Mouse (Mus musculus) cerebellum, adult 8-10 months (tissue): Measurements from ENCODE around the gene Plvap.

Source experiments
- DNase-seq: peaks from one replicate; pipeline ENCODE4 v3.0.0; 2022

The Plvap gene

DNA sequence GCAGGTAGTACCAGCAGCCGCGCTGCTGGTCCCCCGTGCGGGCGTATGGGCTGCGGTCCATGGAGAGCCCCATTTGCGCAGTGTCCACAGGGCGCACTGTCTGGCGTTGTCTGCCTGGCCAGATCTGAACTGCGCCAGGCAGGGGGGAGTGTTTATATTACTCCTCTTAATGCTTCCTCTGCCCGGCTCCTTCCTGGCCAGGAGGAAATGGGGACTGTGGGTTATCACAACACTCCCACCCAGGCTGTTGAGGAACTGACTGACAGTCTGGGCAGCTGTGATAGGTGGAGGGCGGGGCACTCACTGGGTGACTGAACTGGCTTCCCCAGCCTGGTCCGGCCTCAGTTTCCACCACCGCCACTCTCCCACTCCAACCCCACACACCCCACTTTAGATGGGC lies at the start of gene Plvap:
TSS of gene Plvap (minus strand) at position 109 of the 400 bp plus-strand sequence.
- DNase-seq = no peak

DNA sequence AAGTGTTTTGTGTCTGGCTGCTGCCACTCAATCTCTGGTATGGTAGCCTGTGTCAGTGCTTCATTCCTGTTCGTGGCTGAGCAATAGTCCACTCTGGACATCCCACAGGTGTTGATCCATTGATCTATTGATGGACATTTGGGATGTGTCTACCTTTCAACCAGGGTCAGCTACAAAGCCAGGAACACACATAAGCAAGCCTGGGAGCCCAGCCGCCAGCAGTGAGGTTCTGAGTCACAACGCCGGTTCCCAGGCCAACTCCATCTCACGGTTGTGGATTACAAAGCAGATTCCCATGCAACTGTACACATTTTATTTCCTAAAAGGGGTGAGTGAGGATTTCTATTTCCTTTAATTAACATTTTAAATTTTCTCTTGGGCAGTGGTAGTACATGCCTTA lies 49.2 kb upstream of the Plvap start:
- no peak for DNase-seq

DNA sequence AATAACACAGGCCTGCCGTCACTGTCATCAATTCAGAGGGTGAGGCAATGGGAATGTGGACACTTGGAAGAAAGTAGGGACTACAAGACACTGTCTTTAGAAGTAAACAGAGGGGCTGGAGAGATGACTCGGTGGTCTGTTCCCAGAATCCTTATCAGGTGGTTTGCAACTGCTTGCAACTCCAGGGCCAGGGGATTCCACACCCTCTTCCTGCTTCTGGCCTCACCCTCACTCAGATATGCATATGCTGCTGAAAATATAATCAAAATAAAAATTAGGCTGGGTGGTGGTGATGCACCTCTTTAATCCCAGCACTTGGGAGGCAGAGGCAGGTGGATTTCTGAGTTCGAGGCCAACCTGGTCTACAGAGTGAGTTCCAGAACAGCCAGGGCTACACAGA lies 48.5 kb upstream of the Plvap start:
- DNase-seq = no peak

DNA sequence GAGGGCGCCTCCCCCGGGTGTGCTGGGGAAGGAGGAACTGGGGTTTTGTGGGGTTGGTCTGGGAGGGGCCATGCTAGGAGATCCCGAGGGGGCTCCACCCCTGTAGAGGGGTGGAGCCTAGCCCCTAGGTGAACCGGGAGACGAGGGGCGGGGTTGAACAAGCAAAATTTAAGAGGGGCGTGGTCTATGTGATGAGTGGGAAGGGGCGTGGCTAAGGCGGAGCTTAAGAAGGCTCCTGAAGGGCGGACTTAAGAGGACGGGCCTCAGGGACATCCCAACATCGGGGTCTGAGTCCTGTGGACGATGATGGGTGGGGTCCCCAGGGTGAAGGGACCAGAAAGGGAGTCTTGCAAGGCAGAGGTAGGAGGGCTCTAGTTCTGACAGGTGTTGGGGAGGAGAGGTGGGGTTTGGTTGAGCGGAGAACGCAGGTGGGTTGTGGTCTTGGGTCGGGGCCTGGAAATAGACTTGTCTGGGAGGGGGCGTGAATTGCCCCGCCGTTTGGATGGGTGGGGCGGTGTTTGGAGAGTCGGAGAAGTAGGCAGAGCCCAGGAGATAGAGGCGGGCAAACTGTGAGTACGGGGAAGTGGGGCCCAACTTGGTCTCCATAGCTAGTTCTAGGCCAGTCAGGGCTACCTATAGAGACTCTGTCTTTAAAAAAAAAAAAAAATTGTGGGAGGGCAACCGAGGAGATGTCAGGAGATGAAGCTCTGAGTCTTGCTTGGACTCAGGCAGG lies 47.6 kb upstream of the Plvap start:
- DNase-seq = no peak

DNA sequence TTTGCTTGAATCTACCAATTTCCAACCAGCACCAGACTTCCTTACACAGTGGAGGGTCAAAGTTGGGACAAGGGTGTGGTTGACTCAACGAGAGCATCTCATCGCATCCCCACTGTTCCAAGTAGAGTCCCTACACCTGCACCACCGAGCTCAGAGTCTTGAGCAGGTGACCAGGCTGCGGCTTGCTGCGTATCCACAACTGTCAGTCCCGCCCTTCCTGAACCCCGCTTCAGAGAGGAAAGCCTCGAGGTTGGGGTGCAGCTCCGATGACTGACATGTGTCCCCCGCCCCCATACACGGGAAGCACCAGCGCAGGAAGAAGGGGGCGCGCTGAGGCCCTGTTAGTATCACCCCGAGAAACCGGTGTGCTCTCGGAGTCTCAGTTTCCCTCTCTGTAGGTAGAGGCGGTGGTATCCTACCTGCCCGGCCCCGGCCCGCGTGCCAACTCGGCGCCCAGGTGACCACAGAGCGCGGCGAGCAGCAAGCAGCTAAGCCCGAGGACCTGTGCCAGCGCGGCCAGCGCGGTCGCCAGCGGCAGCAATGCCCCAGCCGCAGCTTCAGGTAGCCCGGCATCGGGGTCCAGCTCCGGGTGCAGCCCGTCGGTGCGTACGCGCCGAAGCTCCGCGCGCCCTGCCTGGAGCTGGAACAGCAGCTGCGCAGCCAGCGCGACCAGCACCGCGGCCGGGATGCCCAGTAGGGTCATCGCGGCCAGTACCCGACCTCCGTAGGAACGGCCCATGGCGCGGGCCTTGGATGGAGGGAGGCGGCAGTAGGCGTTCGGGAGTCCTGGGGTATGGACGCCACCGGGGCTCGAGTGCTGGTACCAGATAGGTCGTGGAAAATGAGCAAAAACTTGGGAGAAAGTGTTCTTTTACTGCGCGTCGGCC lies 46.8 kb upstream of the Plvap start, which contains the start of gene Tmem221:
TSS of gene Tmem221 (minus strand) at position 801 of the 887 bp plus-strand sequence.
- DNase-seq = no peak

DNA sequence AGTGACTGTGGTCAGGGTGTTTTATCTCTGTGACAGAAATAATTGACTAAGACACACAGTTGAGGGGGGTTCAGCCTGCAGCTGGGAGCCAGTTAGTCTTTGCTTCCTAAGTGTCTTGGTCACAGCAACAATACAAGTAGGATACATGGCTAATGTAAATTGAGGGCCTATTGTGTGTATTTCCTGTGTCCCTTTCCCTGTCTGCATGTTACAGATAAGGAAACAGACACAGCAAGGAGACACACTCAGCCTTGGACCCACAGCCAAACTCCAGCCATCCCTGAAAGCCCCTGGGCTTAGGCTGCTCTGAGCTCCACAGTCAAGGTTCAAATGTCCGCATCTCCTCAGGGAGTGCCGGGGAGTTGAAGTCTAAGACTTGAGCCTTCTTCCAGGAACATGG lies 43.1 kb upstream of the Plvap start:
- DNase-seq = no peak

DNA sequence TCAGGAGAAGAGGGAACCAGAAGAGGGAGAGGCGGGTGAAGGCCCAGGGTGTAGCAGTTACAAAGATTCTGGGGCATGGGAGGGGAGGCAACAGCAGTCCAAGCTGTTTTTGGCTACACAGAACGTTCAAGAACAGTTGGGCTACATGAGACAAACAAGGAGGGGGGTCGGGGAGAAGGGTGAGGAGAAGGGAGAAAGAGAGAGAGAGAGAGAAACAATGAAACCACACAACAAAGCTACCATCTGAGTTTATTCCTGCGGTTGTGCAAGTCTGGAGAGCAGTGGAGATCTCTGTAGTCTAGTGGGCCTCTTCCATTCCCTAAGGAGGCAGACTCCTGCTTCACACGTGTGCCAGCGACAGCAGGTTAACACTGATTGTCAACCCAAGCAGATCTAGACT lies 42.4 kb upstream of the Plvap start:
- DNase-seq = no peak

DNA sequence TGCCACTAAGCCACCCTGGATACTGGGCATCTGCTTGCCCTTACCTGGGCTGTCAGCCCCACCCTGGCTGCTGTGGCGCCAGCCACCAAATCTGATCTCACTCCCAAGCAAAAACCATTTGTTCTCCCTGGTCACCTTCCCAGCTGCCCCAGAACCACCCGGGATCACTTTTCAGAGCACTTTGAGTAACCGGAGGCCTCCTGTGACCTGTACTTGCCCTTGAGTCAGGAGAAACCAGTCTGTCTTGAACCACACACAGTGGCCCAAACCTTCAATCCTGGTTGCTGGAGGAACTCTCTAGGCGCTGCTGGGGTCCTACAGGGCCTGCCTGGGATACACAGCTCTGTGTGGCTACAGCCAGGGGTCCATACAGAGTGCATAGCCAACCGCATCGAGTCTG lies 41.2 kb upstream of the Plvap start:
- no peak for DNase-seq

DNA sequence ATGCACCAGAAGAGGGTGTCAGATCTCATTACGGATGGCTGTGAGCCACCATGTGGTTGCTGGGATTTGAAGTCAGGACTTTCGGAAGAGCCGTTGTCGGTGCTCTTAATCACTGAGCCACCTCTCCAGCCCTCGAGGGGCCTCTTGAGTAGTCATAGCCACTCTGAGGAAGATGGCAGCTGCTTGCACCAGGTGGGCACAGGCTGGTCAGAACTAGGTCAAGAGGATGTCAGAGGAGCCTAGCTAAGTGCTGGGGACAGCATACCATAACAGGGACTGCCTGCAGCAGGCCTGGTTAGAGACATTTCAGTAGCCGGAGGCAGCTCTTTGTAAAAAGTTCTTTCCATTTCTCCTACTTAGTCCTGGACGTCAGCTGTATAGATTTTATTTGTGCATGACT lies 39.2 kb upstream of the Plvap start:
- no peak for DNase-seq

DNA sequence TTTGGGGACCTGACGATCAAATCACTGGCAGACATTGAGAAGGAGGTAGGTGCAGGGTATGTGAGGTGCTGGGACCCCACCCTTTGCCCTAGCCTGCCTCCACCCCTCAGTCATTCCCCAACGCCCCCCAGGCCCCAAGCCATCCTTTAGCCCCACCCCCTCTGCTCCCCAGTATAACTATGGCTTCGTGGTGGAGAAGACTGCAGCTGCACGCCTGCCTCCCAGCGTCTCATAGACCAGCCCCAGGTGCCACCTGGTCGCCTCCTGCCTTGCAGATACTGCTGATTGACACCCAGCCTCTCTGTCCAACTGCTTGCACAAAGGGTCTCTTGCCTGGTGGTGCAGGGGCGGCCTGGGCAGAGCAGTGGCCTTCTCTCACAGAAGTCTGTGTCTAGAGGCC lies 36.0 kb upstream of the Plvap start:
- DNase-seq = no peak

DNA sequence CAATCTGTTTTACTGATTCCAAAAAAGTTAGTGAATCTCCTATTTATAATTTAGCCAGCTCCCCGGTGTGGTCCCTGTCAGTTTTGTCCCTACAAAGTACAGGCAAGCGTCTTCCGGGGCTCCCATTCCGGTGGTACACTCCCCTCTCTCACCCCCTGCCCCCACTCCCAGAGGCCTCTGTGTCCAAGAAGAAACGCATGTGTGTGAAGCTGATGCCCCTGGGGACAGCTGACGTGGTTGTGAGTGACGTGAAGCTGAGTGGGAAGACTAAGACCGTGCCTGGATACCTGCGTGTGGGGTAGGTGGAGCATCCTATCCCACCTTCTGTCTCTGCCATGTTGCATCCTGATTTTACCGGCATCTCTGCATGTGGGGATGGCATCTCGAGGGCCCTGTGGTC lies 33.5 kb upstream of the Plvap start:
- no peak for DNase-seq

DNA sequence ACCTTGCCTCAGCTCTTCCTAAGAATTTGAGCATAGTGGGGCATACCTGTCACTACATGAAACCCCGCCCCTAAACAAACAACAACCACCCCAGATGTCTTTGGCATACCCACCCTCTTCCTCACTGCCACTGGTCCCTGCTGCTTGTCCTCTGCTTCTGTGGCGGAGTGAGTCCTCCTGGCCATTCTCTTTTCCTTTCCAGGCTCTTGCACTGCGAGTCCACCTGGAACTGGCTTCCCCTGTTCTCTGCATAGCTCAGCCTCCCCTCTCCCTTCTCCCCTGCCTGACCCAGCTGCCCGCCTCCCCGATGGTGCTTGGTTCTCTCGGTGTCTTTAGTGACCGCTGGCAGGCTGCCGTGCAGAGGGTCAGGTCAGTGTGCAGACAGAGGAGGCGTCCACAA lies 32.2 kb upstream of the Plvap start:
- DNase-seq = no peak

DNA sequence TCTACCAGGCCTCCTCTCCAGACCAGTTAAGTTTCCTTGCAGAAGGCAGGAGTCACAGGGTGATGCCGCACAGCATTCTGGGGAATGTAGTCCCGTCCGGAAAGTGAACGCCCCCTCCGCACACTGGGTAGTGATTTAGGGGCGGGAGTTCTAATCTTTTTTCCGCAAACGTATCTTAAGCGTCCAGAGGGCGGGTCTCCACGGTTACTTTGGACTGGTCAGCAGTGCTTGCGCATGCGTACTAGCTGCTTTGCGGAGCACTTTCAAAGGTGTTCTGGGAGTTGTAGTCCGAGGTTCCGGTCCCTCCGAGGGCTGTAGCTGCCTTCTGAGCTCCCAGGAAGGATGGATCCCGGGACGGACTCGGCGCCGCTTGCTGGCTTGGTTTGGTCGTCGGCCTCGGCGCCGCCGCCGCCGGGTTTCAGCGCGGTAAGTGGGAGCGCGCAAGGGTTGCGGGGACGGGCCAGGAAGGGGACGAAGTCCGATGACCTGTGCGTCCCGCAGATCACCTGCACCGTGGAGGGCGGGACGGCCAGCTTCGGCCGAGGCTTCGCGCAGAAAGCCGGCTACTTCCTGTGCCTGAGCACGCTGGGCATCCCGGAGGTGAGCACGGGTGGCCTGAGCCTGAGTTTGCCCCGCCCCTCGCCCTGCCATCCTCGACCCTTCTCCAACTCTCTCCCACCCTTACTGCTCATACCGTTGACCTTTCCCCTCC lies 31.2 kb upstream of the Plvap start, which contains the start of gene Mvb12a:
TSS of gene Mvb12a (plus strand) at position 291 of the 712 bp plus-strand sequence.
- peak; percentile 95 for DNase-seq

DNA sequence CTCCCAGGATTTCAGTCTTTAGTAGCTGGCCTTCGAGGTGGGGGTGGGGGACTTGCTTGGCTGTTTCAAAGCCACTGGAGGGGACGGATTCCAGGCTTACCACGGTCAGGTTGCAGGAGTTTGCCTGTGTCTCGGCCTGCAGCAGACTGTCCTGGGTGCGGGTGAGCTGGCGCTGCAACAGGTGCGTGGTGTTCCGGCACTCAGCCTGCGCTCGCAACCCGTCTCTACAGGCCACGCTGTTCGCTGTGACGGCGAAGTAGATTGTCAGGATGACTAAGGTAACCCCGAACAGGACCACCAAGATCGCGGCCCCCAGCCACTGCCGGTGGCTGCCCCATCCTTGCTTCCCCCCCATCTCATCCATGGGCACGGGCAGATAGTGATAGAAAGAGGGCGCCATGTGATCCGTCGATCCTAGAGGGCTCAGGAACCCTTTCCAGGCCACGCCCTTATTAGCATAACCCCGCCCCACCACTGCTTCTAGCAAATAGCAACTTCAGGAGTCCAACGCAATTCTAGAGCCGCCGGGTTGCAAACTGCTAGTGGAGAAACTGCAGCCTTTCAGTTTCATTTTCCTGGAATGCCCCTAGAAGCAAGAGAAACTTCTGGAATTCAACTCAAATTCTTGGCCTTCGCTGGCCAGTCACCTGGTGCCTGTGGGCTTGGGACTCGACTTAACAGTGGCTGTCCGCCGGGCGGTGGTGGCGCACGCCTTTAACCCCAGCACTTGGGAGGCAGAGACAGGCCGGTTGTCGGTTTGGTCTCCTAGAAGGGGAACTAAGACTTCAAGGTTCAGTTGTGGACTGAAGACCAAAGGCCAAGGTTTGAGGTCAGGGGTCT lies 25.7 kb upstream of the Plvap start, which contains the start of gene Bst2:
TSS of gene Bst2 (minus strand) at position 429 of the 840 bp plus-strand sequence.
- no peak for DNase-seq

DNA sequence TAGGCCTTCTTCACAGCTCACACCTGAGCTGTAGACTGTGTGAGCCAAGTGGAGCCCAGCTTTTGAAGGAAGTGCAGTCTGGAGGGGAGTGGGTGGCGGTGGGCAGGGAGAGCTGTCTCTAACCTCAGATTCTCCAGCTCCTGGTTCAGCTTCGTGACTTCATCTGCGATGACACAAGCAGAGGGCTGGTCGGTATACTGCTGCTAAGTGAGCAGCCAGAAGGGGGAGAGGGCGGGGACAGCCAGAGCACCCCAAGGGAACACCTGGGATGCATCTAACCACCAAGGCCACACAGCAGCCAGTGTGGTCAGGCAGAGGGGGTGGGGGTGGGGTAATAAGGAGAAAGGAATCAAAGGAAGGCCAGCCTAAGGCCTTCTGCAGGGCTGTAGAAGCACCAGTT lies 24.1 kb upstream of the Plvap start:
- DNase-seq = no peak

DNA sequence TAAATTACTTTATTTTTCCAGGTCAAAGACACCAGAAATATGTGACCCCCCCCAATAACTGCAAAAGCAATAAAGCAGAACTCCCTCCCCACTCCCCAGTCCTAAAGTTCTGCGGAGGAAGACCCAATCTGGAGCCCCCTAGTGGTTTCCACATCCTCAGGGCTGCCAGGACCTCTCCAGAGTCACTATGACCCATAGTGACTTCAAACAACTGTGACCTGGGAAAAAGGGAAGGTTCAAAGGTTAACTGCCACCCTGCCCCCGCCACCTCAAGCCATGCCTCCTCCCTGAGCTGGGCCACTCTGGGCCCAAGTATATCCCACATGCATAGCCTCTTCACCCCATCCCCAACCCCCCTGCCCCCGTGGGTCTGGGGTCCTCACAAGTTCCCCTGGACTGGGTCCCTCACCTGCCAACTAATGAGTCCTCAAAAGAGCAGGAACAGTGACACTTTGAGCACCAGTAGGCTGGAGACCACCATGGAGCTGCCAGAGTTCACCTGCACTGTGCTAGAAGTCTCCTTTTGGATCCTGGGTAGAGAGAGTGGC lies 22.8 kb upstream of the Plvap start:
- no peak for DNase-seq

DNA sequence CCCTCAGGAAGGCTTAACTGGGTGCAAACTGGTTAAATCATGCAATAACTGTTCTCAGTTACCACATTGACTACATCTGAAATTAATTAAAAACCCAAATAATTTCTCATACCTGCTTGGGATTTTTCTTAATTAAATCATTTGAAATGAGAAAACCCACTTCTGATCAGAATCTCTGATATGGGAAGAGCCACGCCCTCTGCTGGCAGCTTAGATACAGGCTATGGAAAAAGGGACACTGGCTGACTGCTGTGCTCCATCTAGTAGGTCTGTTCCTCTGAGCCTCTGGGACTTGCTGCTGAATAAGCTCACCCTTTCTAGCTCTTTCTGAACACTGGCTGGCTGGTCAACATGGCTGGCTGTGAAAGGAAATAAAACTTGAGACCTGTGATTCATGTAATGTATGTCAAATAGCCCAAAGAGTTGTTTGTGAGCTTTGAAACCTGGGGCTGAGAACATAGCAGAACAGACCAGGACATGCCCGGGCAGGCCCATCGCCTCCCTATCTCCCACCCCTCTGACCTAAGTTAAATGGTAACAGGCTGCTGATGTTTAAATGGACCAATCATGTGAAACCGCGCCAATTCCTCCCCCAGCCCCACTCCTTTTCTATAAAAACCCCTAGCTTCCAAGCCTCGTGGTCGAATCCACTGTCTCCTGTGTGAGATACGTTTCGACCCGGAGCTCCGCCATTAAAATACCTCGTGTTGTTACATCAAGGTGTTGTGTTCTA lies 19.3 kb upstream of the Plvap start:
- DNase-seq = peak; percentile 47

DNA sequence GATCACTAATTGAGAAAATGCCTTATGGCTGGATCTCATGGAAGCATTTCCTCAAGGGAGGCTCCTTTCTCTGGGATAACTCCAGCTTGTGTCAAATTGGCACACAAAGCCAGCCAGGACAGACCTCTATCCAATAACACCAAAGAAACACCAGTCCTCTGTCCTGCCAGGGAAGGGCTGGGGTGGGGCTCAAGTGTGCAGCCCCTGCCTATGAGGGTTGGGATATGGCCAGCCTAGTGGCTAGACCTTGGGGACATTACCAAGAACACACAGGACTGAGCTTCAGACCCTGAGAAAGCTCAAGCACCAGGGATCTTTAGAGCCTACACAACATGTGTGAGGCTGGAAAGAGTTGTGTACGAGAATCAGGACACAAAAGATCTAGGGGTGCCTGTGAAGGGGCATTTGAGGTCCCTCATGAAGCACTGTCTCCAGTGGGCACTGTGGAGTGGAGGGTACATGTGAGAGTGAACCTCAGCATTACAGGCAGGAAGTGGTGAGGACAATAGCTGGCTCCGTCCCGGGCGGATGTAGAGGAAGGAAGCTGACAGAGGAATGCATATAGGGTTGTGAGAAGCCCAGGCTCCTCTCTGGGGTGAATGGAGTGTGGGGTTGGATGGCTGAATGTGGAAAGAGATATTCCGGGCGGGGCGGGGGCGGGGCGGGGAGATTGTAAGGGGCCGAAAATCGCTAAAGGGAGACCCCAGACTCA lies 17.0 kb upstream of the Plvap start:
- DNase-seq = no peak

DNA sequence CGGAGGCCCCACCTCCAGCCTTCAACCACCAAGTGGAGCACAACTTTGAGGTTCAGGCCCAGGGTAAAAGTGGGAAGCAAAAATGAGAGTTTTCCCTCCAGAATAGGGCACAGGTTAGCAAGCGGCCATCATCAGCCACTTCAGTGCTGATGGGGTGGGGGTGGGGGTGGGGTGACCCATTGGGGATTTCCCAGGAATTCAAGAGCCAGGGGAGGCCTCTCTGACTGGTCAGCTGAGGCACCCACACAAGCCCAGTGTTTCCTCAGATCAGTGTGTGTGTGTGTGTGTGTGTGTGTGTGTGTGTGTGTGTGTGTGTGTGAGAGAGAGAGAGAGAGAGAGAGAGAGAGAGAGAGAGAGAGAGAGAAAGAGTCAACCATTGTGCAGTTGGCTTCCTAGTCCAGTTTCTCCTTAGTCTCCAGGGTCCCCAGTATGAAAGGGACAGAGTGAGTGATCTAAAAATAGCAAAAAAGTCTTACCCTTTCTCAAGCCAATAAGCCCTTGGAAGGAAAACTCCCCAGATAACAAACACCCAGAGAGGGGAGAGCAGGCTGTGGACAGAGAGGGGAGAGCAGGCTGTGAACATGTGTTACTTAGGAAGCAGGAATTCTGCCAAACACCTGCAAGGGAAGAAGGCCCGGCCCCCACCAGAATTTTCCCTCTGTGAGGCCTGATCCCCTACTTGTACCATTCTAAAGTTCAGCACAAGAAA lies 15.8 kb upstream of the Plvap start:
- no peak for DNase-seq

DNA sequence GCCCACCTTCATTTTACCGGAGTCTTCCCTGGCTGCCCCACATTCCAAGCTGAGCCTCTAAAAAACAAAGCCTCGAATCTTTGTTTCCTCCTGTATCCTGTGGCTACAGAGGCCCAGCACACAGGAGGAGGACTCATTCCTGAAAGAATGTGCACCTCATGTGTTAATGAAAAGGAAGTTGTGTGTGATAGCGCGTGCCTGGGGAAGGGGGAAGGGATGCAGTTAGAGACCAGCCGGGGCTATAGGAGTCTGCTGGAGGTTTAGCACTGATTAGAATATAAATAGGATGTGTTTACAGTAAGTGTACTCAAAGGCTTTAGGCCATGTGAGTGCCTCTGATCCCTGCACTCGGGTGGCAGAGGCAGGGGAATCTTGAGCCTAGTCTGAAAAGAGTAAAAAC lies 14.7 kb upstream of the Plvap start:
- no peak for DNase-seq
